Mouse (Mus musculus) testis, postnatal 10 days (tissue): ENCODE results near the gene Npcd.

Experiments used
- DNase-seq: peaks from one replicate; pipeline ENCODE4 v3.0.0; 2021; ENCODE audit warnings: low spot score

The Npcd gene

DNA sequence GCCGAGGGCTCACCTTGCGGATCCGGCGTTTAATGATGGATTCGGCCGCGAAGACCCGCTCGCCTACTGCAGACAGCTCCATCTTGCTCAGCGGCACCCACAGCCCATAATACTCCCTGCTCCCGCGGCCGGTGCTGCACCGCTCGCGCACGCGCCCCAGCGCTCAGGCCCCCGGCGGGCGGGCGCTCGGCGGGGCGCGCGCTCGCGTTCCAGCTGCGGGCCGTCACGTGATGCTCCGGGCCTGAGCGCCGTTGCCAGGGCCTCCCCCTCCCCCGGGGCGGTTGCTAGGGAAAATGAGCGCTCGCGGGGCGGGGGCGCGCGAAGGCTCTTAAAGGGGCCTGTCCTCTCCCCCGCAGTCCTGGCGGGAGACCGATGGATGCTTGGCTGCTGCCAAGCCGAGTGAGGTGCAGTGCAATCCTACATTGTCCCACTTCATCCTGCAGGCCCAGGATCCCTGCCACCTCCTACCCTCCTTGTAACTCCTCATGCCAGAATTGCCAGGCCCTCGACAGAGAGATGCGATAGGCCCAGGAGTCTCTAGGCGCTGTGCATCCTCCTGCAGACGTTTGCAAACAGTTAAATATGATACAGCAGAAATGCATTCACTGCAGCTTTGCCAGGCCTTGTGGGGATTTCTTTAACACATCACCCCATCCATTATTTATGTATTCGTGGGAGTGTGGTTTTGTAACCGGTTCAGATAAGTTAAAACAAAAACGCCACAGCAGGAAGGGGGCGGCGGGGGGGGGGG, at the start of gene Npcd, which contains the start of gene Cbx6:
Npcd (minus strand) TSS at position 108 of the 751 bp plus-strand sequence.
Cbx6 (minus strand) TSS at position 559 of the 751 bp plus-strand sequence.
- DNase-seq, result peak; percentile 99

DNA sequence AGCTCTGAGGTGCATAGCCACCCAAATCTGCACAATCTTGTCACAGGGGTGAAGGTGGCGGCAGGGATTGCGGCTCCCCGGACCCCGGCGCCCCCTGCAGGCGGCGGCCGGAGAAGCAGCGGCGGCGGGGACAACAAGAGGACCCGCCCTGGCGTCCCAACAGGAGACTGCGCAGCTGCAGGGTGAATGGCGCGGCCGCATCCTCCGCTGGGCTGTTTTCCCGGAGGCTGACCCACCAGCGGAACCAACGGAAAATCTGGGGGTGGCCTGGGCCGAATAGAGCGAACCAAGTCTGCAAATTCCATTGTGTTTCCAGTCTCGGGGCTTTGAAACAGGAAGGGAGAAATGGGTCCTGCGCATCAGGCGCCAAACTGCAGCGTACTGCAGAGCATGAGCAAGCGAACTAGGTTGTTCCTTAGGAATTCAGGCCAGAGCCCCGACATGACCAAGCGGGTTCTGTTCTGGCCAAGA, 49.4 kb upstream of the Npcd start:
- DNase-seq, result peak; percentile 96

DNA sequence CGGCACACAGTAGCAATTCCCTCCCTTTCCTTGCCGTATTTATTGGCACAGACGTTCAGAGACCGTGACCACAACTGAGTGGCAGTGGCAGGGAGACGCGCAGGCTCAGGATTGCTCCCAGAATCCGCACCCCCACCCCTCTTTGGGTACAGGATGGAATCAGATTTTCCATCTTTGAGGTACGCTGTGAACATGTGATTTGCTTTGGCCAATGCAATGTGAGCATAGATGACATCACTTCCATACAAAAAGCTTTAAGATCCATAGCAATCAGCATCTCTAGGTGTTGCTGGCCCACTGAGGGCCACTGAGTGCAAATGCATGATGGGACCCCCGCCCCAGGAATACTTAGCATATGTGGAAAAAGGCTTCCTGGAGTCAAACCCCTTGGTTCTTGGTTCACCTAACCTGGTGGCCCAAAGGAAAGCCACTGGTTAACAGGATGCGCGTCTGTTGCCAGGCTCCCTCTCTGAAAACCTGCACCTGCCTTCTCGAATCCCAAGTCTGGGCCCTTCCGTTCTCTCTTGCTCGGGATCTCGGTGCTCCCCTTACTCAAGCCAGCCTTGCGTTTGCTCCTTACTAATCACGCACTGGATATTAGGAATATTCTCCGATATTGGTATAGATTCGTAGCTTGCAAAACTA, 48.7 kb upstream of the Npcd start:
- DNase-seq, result no peak

DNA sequence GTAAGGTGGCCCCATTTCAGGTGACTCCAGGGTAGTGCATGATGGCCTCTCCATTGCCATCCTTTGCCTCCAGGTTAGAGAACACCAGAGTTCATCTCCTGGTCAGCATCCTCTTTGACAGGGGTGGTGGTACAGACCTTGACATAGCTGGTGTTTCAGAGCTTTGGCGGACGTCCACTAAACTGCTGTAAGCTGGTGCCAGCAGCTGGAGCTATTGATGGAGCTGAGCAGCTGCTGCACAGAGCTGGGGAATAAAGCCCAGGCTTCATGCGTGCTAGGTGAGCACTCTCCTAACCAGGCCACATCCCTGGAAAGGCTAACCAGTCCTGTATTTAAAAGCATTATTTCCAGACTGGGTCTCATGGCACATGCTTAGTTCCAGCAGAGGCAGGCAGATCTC, 46.4 kb upstream of the Npcd start:
- DNase-seq, result no peak

DNA sequence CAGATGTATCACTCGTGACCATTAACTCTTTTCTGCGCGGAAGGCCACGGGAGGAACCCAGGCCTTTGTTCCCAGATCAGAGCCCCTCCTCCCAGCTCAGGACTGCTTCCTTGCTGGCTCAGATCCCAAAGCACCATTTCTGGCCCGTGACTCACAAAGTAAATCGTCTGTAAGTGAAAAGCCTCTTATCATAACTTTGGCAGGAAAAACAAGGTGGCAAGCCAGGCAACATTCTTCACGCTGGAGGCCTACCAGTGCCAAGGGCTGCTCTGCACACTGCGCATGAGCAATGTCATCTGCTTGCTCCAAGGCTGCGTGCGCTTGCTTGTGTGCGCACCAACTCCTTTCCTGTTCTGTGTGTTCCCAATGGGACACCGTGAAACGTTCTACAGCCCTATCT, 45.3 kb upstream of the Npcd start:
- peak; percentile 85 for DNase-seq

DNA sequence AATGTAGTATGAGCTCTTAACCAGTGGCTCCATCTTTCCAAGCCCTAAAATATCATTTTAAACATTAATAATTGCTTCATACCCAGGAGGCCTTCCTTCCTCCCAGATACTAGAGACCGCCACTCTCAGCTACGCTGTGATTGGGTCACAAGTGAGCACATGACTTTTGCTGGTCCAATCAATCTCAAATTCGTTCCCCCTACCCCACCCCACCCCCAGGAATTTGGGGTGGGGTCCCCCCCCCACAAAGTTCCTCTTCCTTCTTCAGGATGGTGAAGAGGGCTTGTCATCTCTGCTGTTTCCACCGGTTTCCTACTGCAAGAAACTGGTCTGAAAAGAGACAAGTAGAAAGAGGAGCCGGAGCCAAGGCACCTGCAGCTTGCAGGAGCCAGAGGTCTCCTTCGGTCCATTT, 44.7 kb upstream of the Npcd start:
- DNase-seq, result peak; percentile 62

DNA sequence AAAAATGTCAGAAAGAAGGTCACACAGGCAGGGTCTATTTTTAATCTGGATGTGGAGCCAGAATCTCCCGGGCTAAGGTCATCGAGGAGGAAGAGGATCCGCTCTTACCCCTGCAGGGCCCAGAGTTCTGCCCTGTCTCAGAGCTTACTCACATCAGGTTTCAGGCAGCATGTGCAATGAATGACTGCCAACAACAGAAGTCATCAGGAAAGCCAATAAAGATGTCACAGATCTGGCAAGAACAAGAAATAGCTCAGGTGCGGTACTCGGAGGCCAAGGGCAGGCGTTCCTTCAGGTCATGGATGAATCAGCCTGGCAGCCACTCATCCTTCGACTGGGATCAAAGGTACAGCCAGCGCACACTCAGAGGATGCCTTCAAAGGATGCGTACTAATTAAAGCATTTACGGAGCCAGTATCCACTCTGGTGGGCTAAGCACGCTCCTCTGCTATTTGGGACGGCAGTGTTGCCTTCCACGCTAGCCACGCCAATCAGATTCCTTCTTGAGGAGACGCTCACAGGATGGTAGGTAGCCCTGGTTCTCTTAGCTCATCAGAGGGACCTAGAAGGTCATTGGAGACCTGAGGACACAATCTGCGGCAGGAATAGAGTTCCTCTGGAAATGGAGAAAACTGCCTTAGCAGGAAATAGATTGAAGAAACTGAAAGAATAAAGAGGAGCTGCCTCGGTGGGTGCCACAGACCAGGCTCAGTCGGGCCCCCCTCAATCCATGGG, 41.4 kb upstream of the Npcd start:
- no peak for DNase-seq

DNA sequence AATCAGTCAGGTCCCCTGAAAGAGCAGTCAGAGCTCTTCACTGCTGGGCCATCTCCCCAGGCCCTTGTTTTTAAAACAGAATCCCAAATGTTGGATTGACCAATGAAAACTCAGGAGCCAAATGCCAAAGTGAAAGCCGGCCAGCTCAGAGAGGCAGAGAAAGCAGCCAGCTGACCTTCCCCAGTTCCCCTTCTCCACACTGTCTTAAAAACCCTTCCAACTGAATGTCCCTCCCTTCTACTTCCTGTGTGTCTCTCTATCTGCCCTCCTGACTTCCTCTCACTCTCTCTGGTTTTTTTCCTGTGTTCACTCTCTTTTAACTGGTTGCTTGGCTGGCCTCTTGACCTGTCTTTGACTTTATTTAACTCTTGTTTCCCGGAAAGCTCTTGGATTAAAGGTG, 40.0 kb upstream of the Npcd start:
- no peak for DNase-seq

DNA sequence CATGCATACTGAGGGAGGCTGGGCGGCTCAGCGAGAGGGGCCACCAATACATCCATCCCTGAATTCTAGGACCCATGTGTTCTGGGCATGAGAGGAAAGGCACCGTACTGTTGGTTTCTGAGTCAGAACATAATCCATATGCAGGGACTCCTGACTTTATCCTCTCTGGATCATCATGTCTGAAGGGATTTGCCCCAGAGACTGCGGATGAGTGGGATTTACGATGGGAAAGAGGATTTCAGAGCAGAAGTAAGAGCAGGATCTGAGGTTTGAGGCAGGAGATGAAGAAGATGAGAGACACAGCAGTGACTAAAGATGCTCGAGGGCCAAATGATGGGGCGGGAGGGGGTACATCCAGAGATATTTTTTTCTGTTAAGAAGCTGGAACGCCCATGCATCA, 39.5 kb upstream of the Npcd start:
- DNase-seq, result no peak

DNA sequence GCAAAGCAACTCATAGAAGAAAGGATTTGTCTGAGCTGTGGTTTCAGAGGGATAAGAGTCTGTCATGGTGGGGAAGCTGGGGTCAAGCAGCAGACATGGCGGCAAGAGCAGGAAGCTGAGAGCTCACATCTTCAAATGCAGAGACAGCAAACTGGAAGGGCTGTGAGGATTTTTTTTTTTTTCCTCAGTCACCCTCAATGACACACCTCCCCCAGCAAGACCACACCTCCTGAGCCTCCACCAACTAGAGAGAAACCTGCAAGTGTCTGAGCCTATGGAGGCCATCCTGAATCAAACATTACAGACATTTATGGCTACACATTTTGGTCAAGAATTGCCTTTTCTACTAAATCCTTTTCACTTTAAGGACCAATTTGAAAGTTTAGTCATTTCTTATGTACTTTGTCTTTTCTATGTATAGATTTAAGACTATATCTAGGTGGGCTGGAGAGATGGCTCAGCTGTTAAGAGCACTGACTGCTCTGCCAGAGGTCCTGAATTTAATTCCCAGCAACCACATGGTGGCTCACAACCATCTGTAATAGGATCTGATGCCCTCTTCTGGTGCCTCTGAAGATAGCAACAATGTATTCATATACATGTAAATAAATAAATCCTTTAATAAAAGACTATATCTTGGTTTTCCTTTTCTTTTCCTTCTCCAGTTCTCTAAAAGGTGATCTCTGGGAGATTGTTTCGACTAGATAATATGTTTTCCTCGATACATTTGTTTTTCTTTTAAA, 33.4 kb upstream of the Npcd start:
- no peak for DNase-seq

DNA sequence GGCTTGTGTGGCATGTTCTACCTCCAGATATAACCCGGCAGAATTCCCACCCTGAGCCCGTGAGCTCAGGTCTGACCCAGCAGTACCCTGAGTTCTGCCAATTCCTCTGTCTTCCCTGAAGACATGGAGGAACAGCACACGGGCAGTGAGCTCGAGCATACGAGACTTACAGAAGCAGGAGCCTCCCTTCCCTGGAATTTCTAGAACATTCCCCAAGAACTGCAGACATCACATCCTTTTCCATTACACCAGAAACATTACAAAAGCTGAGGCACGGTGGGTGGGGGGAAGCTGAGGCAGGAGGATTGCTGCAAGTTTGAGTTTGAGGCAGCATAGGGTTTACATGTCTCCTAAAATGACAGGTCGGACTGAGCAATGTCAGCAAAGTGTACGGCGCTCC, 25.8 kb upstream of the Npcd start:
- no peak for DNase-seq

DNA sequence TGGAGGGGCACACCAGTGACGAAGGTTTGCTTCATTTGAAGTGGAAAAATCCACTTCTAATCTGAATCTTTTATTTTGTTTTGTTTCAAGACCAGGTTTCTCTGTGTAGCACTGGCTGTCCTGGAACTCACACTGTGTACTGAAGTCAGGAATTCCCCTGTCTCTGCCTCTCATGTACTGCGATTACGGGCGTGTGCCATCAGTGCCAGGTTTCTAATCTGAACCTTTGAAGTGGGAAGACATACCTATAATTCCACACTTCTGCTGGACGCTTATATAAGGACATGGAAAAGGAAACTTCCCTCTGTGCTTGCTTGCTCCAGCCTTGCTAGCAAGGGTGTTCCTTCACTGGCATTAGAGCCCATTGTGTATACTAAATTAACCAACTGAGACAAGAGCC, 24.9 kb upstream of the Npcd start:
- no peak for DNase-seq

DNA sequence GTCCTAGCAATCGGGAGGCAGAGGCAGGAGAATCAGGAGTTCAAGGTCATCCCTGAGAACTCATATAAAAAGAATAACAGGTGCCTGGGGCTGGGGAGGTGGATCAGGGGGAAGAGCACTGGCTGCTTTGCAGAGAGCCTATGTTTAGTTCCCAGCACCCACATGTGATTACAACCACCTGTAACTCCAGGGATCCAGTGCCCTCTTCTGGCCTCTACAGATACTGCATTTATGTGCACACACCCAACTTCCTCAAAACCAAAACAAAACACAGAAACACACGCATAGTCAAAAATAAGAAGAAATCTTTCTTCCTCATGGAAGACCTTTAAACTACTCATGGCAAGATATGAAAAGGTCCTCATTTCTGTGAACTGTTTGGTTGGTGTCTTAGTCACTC, 16.1 kb upstream of the Npcd start:
- no peak for DNase-seq

DNA sequence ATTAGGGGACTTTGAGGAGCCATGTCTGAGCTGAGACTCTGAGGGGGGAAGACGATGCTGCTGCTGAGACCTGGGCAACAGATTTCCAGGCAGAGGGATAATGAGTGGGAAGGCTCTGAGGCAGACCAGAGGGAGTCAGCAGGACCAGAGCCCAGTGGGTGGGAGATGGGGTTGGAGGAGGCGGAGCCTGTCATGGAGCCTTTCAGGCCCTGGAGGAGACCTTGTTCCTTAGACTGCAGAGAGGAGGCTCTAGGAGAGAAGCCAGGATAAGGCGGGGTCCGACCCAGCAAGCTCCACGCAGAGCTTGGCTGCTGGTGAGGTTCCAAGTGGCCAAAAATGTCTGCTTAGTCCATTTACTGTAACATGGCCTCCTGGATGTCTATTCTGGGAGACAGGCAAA, 13.1 kb upstream of the Npcd start:
- peak; percentile 78 for DNase-seq

DNA sequence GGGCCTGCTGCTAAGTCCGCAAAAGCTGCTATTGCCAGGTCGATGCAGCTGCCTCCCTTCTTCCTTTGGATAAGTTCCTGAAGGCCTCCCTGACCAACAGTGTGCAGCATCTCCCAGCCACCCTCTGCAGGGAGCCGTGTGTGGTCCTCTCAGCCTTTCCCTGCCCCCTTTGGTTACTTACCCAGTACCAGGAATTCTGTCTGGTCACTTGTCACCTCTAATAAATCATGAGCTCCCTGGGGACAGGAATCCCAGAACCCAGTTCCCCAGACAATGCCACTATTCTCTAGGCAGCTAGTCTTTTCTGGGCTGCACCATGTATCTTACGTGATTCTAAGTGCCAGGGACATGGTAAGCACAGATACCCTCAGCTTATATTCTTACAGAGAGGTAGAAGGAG, 11.9 kb upstream of the Npcd start:
- no peak for DNase-seq

DNA sequence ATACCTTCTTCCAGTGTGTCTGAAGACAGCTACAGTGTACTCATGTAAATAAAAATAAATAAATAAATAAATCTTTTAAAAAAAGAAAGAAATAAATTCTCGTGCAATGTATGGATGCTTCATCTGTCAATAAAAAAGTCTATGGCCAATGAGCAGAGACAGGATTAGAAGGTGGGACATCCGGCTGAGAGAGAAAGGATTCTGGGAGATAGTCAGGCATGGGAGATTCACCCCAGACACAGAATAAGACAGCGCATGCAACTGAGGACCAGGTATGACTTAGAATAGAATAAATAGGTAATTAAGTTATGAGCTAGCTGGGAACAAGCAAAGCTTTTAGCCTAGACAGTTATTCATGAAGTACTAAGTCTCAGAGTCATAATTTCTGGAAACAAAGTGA, 8.9 kb upstream of the Npcd start:
- no peak for DNase-seq

DNA sequence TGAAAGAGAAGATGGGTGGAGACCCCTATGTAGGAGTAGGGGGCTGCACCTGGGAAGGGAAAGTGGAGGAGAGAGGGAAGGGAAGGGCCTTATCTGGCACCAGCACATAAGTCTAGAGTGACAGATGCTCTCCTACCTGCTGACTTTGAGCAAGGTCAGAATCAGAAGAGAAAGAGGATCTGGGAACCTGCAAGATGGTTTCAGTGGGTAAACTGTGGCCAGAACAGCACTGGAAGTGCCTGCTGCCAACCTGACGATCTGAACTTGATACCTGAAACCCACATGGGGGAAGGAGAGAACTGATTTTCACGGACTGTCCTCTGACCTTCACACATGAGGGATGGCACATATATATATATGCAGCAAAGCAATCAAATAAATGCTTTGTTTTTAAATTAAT, 6.2 kb upstream of the Npcd start:
- DNase-seq, result no peak

DNA sequence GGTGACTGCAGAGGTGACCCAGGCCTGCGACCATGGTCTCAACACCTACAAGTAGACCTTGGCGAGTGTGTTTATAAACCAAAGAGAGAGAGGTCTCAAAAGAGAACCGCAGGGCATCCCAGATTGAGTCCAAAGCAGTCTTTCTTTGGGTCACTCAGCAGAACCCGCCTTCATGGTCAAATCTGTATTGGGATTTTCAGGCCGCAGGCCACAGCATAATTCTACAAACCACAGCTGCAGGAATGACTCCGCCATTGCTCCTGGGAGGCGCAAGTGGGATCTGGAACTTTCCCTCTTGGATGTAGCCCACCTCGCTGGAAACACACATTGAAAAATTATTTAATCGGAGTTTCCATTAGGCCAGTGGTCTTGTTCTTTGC, 834 bp upstream of the Npcd start:
- DNase-seq, result peak; percentile 43

DNA sequence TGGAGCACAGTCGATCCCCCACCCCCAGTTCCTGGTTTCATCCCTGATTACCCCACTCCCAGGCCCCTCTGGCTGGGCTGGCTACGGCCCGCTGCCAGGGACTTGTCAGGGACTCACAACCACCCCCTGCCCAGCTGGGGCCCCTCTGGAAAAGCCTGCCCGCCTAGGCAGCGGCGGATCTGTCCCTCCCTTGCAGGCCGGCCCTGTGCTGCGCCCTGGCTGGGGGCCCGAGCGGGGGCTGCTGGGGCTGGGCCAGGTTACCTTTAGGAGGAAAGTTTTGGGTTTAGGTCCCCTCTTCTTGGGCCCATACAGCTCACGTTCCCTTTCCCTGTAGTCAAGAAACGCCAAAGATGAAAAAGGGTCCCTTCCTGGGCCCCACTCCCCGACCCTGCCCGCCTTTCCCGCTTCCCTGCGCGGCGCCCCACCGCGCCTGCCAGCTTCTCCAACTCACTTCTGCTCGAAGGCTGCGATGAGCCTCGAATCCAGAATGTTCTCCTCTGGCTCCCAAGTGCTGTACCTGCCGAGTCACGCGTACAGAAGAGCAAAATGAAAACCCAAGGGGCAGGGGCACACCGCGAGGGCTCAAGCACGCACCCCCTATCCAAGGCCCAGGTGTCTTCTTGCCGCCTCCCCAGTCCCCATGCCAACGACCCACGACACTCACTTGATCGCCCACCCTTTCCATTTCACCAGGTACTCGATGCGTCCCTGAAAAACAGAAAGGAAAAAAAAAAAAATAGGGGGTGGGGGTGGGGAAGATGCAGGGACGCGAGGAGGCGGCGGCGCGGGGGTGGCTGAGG, 586 bp downstream of the Npcd start:
- DNase-seq, result peak; percentile 69

DNA sequence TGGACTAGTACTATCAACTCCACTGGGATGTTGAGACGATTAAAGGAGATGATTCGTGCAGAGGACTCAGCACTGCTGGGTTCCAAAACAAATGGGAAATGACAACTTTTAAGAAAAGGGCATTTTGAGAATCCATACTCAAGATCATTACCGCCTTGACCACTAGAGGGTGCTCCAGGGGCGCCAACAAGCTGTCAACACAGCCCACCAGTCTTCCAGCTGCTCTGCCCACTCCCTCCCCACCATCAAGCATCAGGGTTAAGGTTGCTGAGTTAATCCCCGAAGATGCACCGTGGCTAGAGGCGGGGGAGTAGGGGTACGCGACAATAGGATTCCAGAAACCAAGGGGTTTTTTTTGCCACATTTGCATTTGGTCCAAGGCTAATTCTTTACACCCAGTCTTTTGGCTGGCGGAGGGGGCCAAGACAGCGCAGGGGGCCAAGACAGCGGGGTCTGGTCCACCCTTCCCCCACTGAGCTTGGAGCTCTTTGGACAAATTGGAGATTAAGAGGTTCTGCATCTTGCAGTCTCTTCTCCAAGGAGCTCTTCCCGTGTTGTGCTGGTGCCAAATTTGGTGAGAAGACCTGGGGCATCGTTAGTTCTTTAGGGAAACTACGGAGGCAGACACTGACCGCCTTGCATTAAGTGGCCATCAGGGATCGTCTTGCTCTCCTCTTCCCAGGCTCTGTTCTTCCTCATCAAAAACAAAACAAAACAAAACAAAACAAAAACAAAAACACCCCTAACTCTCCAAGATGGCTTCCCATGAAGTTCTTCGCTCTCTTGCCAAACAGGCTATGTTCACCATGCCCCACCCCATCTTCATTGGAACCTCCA, 1.8 kb downstream of the Npcd start:
- DNase-seq, result peak; percentile 92

DNA sequence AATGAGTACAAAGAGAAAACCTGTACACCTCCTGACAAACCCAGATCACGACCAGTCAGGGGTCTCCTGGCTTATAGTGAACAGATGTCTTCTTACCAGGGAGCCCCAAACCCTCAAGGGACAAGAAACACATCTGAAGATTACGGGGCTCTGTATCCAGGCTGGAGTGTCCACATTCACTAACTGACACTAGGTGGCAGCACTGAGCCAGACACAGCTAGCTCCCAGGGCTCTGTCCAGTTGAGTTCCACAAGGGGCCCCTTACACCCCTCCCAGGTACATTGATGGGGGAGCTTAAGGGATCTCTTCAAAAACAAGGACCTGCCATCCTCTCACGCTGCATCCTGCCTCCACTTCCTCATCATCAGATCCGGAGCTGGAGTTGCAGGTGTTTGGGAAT, 3.6 kb downstream of the Npcd start:
- peak; percentile 84 for DNase-seq
